Mouse (Mus musculus): ENCODE measurements around the gene Ifi35.
"Not testable (repeated sequence)": the region's sequence is repeated elsewhere in the genome, so short reads cannot be mapped to it uniquely, and the experiment has no call there.

Ifi35 gene

GRCm38 (mm10) chr11:101467477-101468262 lies 19.5 kb downstream of the Ifi35 start:
- peak; percentile 82 to 93 for DNase-seq (ENCODE audit: inconsistent age in 2 of 2, low spot score in 1 of 2)

GRCm38 (mm10) chr11:101468263-101468688 lies 20.1 kb downstream of the Ifi35 start:
- DNase-seq (ENCODE audit: inconsistent age in 2 of 2, low spot score in 1 of 2) = no peak

DNA sequence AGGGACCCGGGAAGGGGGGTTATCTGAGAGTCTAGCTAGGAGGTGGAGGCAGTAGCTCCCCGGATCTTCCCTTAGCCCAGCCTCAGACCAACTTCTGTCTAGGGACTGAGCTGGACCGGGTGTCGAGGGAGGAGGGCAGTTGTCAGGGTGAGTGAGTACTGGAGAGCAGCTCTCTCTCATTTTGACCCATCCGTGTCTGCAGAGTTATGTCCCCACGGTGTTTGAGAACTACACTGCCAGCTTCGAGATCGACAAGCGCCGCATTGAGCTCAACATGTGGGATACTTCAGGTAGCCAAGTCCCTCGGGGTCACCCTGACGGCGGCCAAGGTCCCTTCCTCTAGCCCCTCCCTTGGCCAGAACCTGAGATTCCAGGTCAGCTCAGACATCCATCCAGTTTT lies 20.5 kb downstream of the Ifi35 start:
- peak in 1 of 2 experiments; percentile 35 for DNase-seq (ENCODE audit: inconsistent age in 2 of 2, low spot score in 1 of 2)

GRCm38 (mm10) chr11:101469155-101469554 lies 20.9 kb downstream of the Ifi35 start:
- DNase-seq (ENCODE audit: inconsistent age in 2 of 2, low spot score in 1 of 2) = peak in 1 of 2 experiments; percentile 25

DNA sequence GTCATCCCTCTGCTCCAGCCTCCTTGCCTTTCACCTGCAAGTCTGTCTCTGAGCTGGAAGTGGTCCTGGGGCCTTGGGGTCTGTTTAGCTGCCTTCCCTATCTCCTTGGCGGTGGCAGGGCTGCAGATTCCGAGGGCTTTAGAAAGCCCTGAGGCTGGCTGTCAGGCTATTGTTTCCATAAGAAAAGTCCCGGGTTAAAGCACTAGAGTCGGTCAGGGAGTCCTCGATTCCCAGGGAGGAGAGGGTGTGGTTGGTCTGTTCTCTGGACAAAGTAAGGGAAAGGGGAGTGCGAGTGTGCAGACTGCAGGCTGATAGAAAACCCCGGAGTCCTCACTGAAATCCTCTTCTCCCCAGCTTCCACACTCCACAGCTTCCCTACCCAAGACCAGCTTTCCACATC lies 22.0 kb downstream of the Ifi35 start:
- DNase-seq (ENCODE audit: inconsistent age in 2 of 2, low spot score in 1 of 2) = no peak

- DNase-seq (ENCODE audit: inconsistent age in 2 of 2, low spot score in 1 of 2) = peak in 1 of 2 experiments; percentile 21
These were observed 23.7 kb downstream of the Ifi35 start for GRCm38 (mm10) chr11:101471926-101472325.

GRCm38 (mm10) chr11:101472336-101472735 lies 24.1 kb downstream of the Ifi35 start:
- no peak for DNase-seq (ENCODE audit: inconsistent age in 2 of 2, low spot score in 1 of 2)

DNA sequence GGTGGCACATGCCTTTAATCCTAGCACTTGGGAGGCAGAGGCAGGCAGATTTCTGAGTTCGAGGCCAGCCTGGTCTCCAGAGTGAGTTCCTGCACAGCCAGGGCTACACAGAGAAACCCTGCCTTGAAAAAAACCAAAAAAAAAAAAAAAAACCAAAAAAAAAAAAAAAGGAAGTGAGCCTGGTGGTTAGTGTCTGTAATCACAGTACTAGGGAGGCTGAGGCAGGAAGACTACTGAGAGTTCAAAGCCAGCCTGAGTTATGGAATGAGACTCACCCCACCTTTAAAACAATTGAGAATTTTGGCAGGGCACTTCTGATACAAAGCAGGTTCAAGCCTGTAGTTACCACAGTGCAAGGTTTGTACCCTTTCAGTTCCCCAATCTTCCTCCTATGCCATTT lies 25.5 kb downstream of the Ifi35 start:
- DNase-seq (ENCODE audit: inconsistent age in 2 of 2, low spot score in 1 of 2) = not testable (repeated sequence)

- DNase-seq (ENCODE audit: inconsistent age in 2 of 2, low spot score in 1 of 2) = no peak
These were observed 26.1 kb downstream of the Ifi35 start for GRCm38 (mm10) chr11:101474298-101474697.

DNA sequence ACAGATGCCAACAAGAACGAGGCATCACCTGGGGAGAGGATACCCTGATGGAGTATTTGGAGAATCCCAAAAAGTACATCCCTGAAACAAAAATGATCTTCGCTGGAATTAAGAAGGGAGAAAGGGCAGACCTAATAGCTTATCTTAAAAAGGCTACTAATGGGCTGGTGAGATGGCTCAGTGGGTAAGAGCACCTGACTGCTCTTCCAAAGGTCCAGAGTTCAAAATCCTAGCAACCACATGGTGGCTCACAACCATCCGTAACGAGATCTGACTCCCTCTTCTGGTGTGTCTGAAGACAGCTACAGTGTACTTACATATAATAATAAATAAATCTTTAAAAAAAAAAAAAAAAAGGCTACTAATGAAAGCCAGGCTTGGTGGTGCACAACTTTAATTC lies 28.2 kb downstream of the Ifi35 start:
- DNase-seq (ENCODE audit: inconsistent age in 2 of 2, low spot score in 1 of 2) = not testable (repeated sequence)

GRCm38 (mm10) chr11:101477194-101477551 lies 29.0 kb downstream of the Ifi35 start:
- no peak for DNase-seq (ENCODE audit: inconsistent age in 2 of 2, low spot score in 1 of 2)

GRCm38 (mm10) chr11:101477552-101478211 lies 29.5 kb downstream of the Ifi35 start:
- no peak for DNase-seq (ENCODE audit: inconsistent age in 2 of 2, low spot score in 1 of 2)

- no peak for DNase-seq (ENCODE audit: inconsistent age in 2 of 2, low spot score in 1 of 2)
These were observed 31.0 kb downstream of the Ifi35 start for GRCm38 (mm10) chr11:101479171-101479635.

GRCm38 (mm10) chr11:101480912-101481311 lies 32.7 kb downstream of the Ifi35 start:
- peak; percentile 26 to 65 for DNase-seq (ENCODE audit: inconsistent age in 2 of 2, low spot score in 1 of 2)

DNA sequence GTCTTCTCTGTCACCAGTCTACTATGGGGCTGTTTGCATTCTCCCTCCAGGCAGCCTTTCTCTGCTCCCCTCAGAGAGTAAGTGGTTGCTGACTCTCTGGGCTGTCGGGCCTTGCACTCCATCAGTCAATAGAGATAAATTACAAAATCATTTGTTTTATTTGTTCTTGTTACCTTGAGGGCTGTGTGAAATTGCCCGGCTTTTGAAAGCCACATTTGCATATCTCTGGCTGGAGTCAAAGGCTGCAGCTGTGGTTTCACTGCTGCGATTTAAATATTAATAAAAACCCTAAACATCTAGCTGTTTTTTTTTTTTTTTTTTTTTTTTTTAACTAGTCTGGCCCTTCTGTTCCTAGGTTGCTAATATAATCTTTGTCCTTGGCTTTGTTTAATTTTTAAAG lies 35.6 kb downstream of the Ifi35 start:
- peak in 1 of 2 experiments; percentile 27 for DNase-seq (ENCODE audit: inconsistent age in 2 of 2, low spot score in 1 of 2)

DNA sequence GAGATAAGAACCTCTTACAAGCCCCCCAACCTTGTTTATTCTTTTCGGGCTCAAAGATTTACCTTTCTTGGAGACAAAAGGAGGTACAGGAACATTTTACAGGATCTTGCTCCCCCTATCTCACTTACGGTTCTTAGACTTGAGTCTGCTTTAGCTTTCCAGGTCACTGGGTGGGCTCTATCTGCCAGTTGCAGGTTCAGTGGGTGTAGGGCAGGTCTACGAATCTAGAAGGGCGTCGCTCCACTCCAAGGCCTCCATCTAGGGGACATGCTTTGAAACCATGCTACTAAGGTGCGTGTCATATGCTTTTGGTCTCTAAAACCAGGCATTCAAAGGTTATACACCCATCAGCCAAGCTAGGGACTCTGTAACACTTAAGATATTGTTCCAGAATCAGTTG lies 36.0 kb downstream of the Ifi35 start:
- DNase-seq (ENCODE audit: inconsistent age in 2 of 2, low spot score in 1 of 2) = no peak

DNA sequence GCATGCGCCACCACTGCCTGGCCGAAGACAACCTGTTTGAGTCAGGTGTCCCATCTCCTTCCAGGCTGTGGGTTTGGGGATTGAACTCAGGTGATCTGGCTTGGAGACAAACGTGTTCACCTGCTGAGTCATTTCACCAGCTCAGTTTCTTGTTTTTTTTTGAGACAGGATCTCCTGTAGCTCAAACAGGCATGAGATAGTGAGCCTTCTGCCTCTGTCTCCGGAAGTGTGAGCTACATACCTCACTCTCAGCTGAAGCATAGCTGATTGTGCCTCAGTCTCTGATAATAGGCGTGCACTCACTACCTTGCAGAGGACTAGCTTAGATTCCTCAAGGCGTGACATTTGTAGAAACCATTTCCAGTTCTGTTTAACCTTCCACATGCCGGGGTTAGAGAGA lies 36.6 kb downstream of the Ifi35 start:
- no peak for DNase-seq (ENCODE audit: inconsistent age in 2 of 2, low spot score in 1 of 2)

GRCm38 (mm10) chr11:101485509-101486028 lies 37.4 kb downstream of the Ifi35 start:
- no peak for DNase-seq (ENCODE audit: inconsistent age in 2 of 2, low spot score in 1 of 2)

DNA sequence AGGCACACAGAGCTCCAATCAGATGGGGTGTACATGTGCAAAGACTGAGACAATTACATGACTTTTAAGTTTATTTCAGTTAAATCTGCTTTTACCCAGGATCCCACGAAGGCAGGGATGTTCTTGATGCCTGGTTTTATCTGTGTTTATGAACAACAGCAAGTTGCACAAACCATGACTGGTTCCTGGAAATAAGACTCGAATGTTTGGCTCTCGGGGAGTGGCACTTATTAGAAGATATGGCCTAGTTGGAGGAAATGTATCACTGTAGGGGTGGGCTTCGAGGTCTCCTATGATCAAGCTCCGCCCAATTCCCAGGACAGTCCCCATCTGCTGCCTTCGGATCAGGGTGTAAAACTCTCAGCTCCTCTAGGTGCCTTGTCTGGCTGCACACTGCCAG lies 37.9 kb downstream of the Ifi35 start:
- DNase-seq (ENCODE audit: inconsistent age in 2 of 2, low spot score in 1 of 2) = no peak

DNA sequence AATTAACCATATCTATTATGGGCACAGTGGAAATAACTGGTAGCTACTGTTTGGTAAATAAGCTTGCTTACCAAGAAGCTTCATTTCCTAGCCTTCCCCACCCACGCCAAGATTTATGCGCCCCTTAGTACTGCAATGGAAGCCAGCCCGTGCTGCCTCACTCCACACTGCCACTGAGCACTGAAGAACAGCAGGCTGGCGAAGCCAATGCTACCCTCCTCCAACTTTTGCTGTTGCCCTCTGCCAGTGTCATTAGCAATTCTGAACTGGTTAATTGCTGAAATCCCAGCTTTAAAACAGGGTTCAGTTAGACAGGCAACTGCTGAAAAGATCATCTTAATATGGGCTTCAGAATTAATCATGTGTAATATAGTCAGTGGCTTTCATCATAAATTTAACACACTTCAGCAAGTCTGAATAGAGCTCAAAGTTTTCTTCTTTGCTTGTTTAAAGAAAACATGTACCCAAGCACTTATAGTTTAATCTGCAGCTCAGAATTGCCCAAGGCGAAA lies 58.1 kb downstream of the Ifi35 start:
- DNase-seq (ENCODE audit: inconsistent age in 2 of 2, low spot score in 1 of 2) = no peak

DNA sequence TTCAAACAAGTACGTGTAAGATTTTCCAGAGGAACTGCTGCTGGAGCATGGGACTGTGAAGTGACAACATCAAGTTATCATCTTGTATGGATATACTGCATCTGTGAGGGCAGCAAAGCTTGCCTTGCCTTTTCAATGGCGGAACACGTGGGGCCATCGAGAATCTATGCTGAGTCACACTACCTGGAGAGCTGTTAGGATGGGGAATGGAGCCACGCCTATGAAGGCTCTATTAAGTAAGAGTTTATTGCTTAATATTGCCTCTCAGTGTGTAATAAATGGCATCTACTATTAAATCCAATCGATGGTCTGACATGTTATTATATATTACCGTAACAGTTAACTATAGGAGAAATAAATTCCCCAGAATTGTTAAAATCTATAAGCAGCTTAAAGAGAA lies 58.9 kb downstream of the Ifi35 start:
- DNase-seq (ENCODE audit: inconsistent age in 2 of 2, low spot score in 1 of 2) = no peak
